Mouse (Mus musculus) liver, postnatal 0 days (tissue): ENCODE measurements at regions not wholly inside any gene's neighbourhood (a gene's known extent, or its start where the extent isn't known, plus 50 kb on each side); places are given as distances from the start of the nearest gene placed in this dataset.

Experiments
- CTCF ChIP-seq: sonication (generic); IDR thresholded peaks from 2 replicates; pipeline ENCODE4 v1.5.1; 2016; ENCODE audit warnings: antibody characterized with exemption, low read depth
- EP300 ChIP-seq: IDR thresholded peaks from 2 replicates; pipeline ENCODE4 v1.6.1; 2016; ENCODE audit warnings: antibody characterized with exemption, low read depth, mild to moderate bottlenecking

DNA sequence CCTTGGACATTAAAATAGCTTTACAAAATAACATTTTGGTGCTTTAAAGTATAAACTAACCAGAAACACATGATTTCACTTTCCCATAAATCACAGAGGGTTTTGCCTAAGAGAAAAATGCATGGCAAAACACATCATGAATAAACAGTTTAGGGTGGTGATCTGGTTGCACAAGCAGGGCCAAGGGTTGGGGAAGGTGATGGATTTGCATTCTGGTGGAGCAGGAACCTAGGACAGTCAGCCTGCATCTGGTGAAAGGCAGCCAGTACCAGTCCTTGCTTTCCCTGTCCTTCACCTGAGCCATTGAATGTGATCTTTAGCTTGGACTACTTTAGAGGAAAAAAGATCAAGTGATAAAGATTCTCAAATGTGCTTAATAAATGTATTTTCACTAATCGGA is 138.1 kb downstream of the Fgf9 start:
- TF ChIP-seq CTCF (no peak), EP300 (no peak)
